Mouse (Mus musculus): ENCODE measurements around the gene Trex1. TPM values are rescaled to one million over a fixed set of nuclear protein-coding genes. Genes with fewer than 3 reads are reported as not detected.

The Trex1 gene
- polyA plus RNA-seq, 1 experiment from 2014 or later, result 13.3 TPM

GRCm38 (mm10) chr9:109060898-109061295, 1.4 kb upstream of the Trex1 start:
- no peak for ATAC-seq (ENCODE audit: low FRiP score, low TSS enrichment)
- H3K4me3 ChIP-seq (ENCODE audit: low read depth, low read length), result no peak overlapping the region
- H3K4me2 ChIP-seq (replicated peaks; ENCODE audit: low read depth), result no peak overlapping the region
- H3K9ac ChIP-seq (ENCODE audit: low read length), result no peak overlapping the region
- TF ChIP-seq CTCF (IDR thresholded peaks at IDR 0.05; ENCODE audit: low read depth) (no peak), EP300 (optimal IDR thresholded peaks at IDR 0.05) (no peak)
- DNase-seq (ENCODE audit: low spot score), result no peak
- H3K4me1 ChIP-seq (replicated peaks; ENCODE audit: control insufficient read depth, insufficient read depth), result 0 out of 2 replicates have a peak, but pooled peaks cover 4% of the 10 kb centered on the region
- no peaks in the 10 kb centered on the region for H3K9me3 ChIP-seq (ENCODE audit: control insufficient read depth, low read length)
- WGBS, result 82% methylated on average over 5 of the region's 5 CpGs
- peaks cover 35% of the 10 kb centered on the region for H3K36me3 ChIP-seq (ENCODE audit: control insufficient read depth, insufficient read depth, low read length)
- H3K27me3 ChIP-seq (ENCODE audit: control insufficient read depth, insufficient read depth, low read length), result no peaks in the 10 kb centered on the region
- no peak overlapping the region for H3K27ac ChIP-seq (replicated peaks)

- peaks cover 32% of the 10 kb centered on the region for H3K36me3 ChIP-seq (ENCODE audit: control insufficient read depth, insufficient read depth, low read length)
- H3K4me2 ChIP-seq (replicated peaks; ENCODE audit: low read depth), result no peak overlapping the region
- H3K4me3 ChIP-seq (ENCODE audit: low read depth, low read length), result no peak overlapping the region
- H3K27ac ChIP-seq (replicated peaks), result peak overlapping the region; percentile 93
- no peaks in the 10 kb centered on the region for H3K9me3 ChIP-seq (ENCODE audit: control insufficient read depth, low read length)
- ATAC-seq (ENCODE audit: low FRiP score, low TSS enrichment), result no peak
- no peak overlapping the region; the same call in 1 of the 2 replicates for H3K9ac ChIP-seq (ENCODE audit: low read length)
- H3K27me3 ChIP-seq (ENCODE audit: control insufficient read depth, insufficient read depth, low read length), result no peaks in the 10 kb centered on the region
- TF ChIP-seq CTCF (IDR thresholded peaks at IDR 0.05; ENCODE audit: low read depth) (no peak), EP300 (optimal IDR thresholded peaks at IDR 0.05) (no peak)
- DNase-seq (ENCODE audit: low spot score), result no peak
- 89% methylated on average over 16 of the region's 16 CpGs for WGBS
- 0 out of 2 replicates have a peak, but pooled peaks cover 4% of the 10 kb centered on the region for H3K4me1 ChIP-seq (replicated peaks; ENCODE audit: control insufficient read depth, insufficient read depth)
These were observed 807 bp upstream of the Trex1 start for GRCm38 (mm10) chr9:109060184-109060897.

GRCm38 (mm10) chr9:109058006-109058765, 1.3 kb downstream of the Trex1 start:
- Histone ChIP-seq H3K27ac (replicated peaks) (peak overlapping the region; percentile 93), H3K9ac (ENCODE audit: low read length) (peak overlapping the region; percentile 65), H3K36me3 (ENCODE audit: control insufficient read depth, insufficient read depth, low read length) (peaks cover 19% of the 10 kb centered on the region), H3K4me3 (ENCODE audit: low read depth, low read length) (peak overlapping the region; percentile 42), H3K4me2 (replicated peaks; ENCODE audit: low read depth) (peak overlapping the region; percentile 50), H3K27me3 (ENCODE audit: control insufficient read depth, insufficient read depth, low read length) (no peaks in the 10 kb centered on the region), H3K9me3 (ENCODE audit: control insufficient read depth, low read length) (no peaks in the 10 kb centered on the region), H3K4me1 (replicated peaks; ENCODE audit: control insufficient read depth, insufficient read depth) (0 out of 2 replicates have a peak, but pooled peaks cover 6% of the 10 kb centered on the region)
- no peak for ATAC-seq (ENCODE audit: low FRiP score, low TSS enrichment)
- WGBS, result 88% methylated on average over 19 of the region's 19 CpGs
- TF ChIP-seq EP300 (optimal IDR thresholded peaks at IDR 0.05) (no peak), CTCF (IDR thresholded peaks at IDR 0.05; ENCODE audit: low read depth) (no peak)
- no peak for DNase-seq (ENCODE audit: low spot score)

- no peak overlapping the region for H3K27ac ChIP-seq (replicated peaks)
- ATAC-seq (ENCODE audit: low FRiP score, low TSS enrichment) (no peak), DNase-seq (ENCODE audit: low spot score) (no peak)
- no peak overlapping the region for H3K4me2 ChIP-seq (replicated peaks; ENCODE audit: low read depth)
- TF ChIP-seq EP300 (optimal IDR thresholded peaks at IDR 0.05) (no peak), CTCF (IDR thresholded peaks at IDR 0.05; ENCODE audit: low read depth) (no peak)
- 88% methylated on average over 5 of the region's 5 CpGs for WGBS
- no peaks in the 10 kb centered on the region for H3K9me3 ChIP-seq (ENCODE audit: control insufficient read depth, low read length)
- H3K9ac ChIP-seq (ENCODE audit: low read length), result no peak overlapping the region
- 0 out of 2 replicates have a peak, but pooled peaks cover 6% of the 10 kb centered on the region for H3K4me1 ChIP-seq (replicated peaks; ENCODE audit: control insufficient read depth, insufficient read depth)
- no peak overlapping the region for H3K4me3 ChIP-seq (ENCODE audit: low read depth, low read length)
- H3K27me3 ChIP-seq (ENCODE audit: control insufficient read depth, insufficient read depth, low read length), result no peaks in the 10 kb centered on the region
- peaks cover 17% of the 10 kb centered on the region for H3K36me3 ChIP-seq (ENCODE audit: control insufficient read depth, insufficient read depth, low read length)
These were observed 2.0 kb downstream of the Trex1 start for GRCm38 (mm10) chr9:109057543-109057942.

- Histone ChIP-seq H3K27ac (replicated peaks) (no peak overlapping the region), H3K9ac (ENCODE audit: low read length) (no peak overlapping the region), H3K4me2 (replicated peaks; ENCODE audit: low read depth) (no peak overlapping the region), H3K4me3 (ENCODE audit: low read depth, low read length) (no peak overlapping the region), H3K36me3 (ENCODE audit: control insufficient read depth, insufficient read depth, low read length) (peaks cover 17% of the 10 kb centered on the region), H3K27me3 (ENCODE audit: control insufficient read depth, insufficient read depth, low read length) (no peaks in the 10 kb centered on the region), H3K9me3 (ENCODE audit: control insufficient read depth, low read length) (no peaks in the 10 kb centered on the region), H3K4me1 (replicated peaks; ENCODE audit: control insufficient read depth, insufficient read depth) (0 out of 2 replicates have a peak, but pooled peaks cover 6% of the 10 kb centered on the region)
- DNase-seq (ENCODE audit: low spot score) (no peak), ATAC-seq (ENCODE audit: low FRiP score, low TSS enrichment) (no peak)
- WGBS, result 82% methylated on average over 4 of the region's 4 CpGs
- TF ChIP-seq EP300 (optimal IDR thresholded peaks at IDR 0.05), result no peak
- TF ChIP-seq CTCF (IDR thresholded peaks at IDR 0.05; ENCODE audit: low read depth), result no peak
These were observed 2.6 kb downstream of the Trex1 start for GRCm38 (mm10) chr9:109056916-109057315.

Data from stomach, postnatal 0 days (tissue).